Mouse (Mus musculus): ENCODE measurements around the gene Slf2.

The Slf2 gene

DNA sequence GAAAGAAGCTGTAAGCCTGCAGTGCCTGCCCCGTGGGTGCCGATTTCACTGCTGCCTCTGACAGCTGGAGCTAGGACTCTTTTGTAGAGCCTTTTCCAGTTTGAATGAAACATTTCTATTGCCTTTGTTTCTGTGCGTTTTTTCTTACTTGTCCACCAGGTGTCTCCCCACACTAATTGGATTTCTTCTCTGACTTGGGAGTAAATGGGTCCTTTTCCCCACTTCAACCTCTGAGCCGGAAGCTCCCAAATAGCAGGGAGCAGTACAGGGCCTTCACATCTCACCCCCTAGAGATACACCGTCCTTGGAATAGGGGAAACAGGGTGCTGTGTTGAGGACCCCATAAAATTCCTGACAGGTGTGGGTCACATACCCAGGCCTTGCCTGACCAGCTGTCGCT, 81.7 kb downstream of the Slf2 start:
- DNase-seq (ENCODE audit: low spot score): peak; percentile 82

DNA sequence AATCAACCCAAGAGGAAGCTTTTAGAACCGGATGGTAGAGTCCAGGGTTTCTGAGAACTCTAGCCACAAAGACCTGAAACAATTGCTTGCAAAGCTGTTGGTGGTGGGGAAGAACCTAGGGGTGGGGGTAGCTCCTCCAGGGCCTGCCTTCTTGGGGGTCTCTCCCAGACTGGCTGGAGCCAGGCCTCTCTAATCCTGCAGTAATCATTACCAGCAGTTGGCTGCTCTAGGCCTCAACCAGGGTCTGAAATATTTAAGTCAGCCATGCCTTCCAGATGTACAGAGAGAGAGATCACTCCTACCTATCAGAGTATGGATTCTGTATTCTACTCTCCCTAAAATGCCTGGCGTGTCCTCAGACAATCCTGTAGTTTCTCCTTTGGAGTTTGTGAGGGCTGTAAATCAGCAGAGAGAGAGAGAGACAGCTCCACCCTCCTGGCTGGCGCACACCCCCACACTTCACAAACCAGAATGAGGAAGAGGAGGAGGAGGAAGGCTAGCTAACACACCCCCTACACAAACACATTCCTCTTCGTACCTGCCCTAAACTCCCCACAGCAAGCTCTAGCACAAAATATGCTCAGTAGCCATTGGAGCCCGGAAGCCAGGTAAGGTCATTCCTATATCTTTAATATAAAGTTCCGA, 82.8 kb downstream of the Slf2 start:
- peak; percentile 11 for DNase-seq (ENCODE audit: low spot score)

DNA sequence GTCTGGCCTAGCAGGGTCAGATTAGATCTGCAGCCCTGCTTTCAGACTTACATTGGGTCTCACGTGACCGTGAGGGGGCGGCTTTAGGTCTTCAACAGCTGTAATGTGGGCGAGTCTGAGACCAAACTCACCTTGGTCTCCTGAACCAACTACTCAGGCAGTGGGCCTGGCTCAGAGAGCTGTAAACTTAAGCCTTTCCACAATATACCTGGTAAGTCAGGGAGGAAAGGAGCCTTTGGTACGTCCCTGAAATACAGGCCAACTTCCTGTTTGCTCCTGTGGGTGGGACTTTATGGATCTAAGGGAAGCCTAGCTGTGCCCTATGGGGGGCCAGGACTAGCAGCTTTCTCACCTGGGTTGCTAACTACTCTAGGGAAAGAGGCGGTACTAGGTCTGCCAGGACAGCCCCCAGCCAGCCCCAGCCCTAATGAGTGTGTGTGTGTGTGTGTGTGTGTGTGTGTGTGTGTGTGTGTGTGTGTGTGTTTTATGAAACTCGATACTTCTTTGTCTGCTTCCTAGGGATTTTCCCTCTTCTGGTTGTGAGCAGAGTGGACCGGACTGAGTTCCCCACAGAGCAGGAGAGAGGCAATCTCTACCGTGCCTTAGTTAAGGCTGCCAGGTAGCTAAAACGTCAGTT, 83.5 kb downstream of the Slf2 start, which contains the start of gene Lzts2:
Gene Lzts2, plus strand, starts transcription at position 80 of the 637 bp plus-strand sequence.
- no peak for DNase-seq (ENCODE audit: low spot score)

DNA sequence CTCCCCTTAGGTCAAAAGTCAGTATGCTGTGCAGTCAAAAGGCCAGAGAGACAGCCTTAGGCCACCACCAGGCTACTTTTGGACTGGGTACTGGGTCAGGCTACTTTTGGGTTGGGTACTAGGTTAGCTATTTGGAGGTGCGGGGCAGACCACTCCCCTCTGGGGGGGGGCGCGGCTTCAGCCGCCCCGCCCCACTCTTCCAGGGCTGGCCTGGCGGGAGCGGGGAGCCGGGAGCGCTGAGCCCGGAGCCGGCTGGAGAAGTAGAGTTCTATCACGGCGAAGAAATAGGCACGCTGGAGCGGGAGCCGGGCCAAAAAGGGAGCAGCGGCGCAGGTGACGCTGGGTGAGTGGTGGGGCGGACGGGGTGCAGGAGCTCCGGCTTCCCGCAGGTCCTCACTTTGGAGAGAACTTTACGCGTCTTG, 84.0 kb downstream of the Slf2 start:
- DNase-seq (ENCODE audit: low spot score): peak; percentile 82

DNA sequence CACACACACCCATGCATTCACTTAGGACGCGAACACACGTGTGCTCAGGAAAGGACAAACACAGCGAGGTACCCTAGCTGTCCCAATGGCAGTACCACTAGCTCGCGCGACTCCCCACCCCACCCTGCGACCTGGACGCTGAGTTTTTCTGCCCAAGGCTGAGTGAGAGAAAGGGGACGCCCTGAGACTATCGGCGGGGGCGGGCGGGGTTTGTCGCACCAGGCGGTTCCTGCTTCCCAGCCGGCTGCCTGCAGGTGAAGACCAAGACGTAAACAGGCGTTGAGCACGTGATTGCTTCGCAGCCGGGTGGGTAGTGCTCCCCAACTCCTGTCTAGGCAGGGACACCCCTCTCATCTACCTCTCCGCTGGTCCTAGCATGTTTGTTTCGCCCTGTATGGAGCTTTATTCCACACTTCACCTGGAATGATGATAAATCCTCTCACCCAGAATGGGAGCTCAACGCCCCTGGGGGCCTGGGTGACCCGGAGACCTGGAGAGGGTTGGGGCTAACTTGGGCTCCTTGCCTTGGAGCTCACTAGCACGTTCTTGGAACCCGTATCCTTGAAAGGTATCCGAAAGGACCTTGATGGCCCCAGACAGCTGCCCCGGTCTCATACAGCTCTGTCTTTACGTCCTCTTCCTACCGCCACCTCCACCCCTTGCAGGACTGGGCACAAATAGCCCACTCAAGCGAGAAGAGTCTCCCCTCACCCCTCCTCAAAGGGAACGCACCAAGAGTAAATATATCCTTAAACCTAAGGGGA, 84.7 kb downstream of the Slf2 start:
- peak; percentile 64 for DNase-seq (ENCODE audit: low spot score)

DNA sequence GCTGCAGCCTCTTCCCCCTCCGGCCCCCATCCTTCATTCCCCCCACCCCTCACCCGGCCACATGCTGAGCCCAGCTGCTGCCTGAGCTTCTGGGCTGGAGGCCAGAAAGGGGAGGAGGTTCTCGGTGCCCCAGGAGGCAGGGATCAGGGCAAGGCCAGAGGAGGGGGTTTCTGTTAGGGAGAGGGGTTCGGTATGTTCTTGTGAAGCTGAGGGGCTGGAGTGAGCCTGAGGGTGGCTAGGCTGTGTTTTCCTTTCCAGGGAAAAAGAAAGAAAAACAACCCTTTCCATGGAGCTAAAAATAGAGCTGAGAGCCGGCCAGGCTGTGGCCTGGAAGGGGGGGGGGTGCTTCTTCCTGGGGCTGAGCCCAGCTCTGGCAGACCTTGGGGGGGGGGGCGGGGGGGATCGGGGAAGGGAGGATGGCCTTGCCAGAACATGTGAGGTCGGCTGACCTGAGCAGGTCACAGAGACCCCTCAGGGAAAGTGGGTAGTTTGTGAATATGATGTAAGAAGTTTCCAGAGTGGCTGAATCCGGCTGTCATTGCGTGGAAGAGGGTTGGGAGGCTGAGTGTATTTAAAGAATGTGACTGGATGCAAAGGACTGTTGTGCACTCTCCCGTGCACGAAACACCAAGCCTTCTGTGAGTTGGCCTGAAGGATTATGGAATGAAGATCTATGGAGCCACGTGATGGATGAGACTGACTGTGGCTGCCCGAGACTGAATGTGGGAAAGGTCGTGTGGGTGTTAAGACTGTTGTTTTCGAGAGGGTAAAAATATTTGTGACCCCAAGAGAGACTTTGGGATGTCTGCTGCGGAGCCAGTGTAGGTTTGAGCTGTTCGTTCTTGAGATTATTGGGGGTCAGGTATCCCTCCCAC, 85.6 kb downstream of the Slf2 start:
- peak; percentile 97 for DNase-seq (ENCODE audit: low spot score)

DNA sequence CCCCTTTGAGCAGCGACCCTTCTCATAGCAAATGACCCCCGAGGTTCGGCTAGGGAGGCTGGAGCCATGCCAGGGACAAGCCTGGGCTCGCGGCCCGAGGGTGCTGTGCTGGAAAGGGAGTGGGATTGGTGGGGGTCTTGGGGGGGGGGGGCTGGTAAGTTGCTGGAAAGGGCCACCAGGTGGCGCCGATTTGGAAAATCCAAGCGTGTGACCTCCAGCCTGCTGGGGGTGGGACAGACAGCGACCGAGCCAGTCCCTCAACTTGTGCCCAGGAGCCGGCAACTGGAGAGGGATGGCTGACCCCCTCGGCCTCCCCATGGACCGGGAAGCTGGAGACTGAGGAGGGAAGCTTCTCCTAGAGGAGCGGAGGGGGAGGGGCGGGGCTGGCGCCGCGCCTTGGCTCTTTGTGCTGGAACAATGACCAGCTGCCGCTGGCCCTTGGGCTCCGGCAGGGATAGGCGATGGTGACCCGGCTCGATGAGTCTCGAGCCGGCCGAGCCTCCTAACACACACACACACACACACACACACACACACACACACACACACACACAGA, 86.3 kb downstream of the Slf2 start:
- peak; percentile 92 for DNase-seq (ENCODE audit: low spot score)

DNA sequence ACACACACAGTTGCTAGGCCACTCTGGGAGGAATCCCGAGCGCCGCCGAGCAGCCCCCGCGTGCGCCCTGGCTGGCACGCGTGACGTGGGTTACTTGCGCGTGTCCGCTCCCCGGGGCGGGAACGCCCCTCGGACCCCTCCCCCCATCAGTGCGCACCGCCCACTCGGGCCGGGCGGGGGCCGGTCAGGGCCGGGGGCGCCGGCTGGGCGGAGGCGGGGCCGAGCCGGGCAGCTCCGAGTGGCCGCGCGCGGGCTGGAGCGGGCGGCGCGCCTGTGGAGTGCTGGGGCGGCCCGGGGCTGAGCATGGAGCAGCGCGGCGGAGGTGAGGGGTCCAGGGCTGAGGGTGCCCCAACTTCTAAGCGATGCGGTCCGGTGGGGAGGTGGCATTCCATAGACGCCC, 87.0 kb downstream of the Slf2 start:
- DNase-seq (ENCODE audit: low spot score): peak; percentile 83

DNA sequence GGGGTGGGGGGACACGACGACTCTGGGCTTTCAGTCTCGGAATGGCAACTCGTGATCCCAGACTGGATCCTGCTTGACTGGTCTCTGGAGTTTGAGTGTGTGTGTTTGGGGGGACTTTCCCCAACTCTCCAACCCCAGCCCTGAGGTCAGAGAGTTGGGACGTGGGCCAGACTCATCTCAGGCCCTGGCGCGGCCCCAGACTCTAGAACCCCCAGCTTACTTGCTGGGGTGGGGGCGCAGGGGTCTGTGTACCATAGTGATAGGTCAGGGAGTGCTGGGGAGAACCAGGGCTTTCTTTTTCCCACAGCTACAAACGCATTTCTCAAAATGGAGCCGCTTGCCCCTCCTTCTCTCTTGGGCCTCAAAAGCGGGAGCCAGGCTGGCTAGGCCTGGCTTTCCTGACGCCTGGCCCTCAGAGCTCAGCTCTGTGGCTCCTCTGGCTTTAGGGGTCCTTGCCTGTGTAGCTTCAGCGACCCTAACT, 87.4 kb downstream of the Slf2 start:
- DNase-seq (ENCODE audit: low spot score): peak; percentile 70

DNA sequence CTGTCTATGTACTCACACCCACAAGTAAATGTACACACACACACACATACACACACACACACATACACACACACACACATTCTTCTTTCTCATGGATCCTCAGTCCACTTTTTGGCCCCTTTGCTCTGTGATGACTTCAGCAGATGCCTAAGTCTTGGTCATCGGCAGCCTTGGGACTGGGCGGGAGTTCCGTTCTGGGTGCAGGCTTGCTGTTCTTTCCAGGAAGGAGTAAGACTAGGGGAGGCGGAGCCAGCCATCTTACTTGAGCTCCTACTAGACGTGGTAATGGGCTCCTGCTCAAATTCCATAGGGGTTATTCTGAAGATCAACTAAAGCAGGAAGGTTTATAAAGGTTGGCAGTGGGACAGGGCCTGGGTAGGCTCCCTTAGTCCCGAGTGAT, 89.4 kb downstream of the Slf2 start:
- peak; percentile 76 for DNase-seq (ENCODE audit: low spot score)

DNA sequence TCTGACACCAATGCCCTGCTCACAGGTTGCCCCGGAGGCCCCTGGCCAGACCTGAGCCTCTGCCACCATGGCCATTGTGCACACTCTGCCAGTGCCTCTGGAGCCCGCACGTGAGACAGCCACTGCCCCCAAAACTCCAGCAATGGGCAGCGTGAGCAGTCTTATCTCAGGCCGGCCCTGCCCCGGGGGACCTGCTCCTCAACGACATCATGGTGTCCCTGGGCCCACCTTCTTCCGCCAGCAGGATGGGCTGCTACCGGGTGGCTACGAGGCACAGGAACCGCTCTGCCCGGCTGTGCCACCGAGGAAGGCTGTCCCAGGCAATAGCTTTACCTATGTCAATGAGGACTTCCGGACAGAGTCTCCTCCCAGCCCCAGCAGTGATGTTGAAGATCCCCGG, 90.4 kb downstream of the Slf2 start:
- DNase-seq (ENCODE audit: low spot score): no peak

DNA sequence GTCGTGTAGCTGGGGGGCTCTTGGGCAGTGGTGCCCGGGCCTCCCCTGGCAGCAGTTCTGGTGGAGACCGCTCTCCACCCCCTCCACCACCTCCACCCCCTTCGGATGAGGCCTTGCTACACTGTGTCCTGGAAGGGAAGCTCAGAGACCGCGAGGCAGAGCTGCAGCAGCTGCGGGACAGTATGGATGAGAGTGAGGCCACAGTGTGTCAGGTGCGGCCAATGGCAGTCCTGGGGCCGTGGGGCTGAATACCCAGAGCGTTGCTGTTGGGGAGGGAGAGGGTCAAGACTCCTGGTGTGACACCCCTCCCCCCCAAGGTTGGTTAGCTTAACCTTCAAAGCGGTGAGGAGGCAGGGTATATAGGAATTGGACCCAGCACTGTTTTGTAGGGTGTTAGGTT, 93.0 kb downstream of the Slf2 start:
- DNase-seq (ENCODE audit: low spot score): no peak

DNA sequence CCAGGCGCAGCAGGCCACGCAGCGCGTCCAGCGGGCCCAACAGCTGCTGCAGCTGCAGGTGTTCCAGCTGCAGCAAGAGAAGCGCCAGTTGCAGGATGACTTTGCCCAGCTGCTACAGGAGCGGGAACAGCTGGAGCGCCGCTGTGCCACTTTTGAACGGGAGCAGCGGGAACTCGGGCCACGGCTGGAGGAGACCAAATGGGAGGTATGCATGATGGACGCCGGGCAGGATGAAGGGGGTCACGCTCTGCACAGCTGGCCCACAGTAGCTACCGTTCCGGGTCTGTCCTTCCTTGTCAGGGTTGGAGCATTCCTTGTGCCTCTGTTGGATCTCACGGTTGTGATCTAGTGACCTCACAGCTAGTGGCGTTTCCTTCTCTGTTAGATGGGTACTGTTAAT, 93.8 kb downstream of the Slf2 start:
- no peak for DNase-seq (ENCODE audit: low spot score)

DNA sequence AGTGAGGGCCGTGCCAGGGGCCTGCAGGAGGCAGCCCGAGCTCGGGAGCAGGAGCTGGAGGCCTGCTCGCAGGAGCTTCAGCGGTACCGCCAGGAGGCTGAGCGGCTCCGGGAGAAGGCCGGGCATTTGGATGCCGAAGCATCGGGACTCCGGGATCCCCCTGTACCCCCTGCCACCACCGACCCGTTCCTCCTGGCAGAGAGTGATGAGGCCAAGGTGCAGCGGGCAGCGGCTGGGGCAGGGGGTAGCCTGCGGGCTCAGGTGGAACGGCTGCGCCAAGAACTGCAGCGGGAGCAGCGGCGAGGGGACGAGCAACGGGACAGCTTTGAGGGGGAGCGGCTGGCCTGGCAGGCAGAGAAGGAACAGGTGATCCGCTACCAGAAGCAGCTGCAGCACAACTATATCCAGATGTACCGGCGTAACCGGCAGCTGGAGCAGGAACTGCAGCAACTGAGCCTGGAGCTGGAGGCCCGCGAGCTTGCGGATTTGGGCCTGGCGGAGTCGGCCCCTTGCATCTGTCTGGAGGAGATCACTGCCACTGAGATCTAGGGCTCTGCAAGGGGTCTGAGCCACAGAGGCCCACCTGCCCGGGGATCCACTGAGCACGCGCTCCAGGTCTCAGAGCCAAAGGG, 95.1 kb downstream of the Slf2 start:
- no peak for DNase-seq (ENCODE audit: low spot score)

DNA sequence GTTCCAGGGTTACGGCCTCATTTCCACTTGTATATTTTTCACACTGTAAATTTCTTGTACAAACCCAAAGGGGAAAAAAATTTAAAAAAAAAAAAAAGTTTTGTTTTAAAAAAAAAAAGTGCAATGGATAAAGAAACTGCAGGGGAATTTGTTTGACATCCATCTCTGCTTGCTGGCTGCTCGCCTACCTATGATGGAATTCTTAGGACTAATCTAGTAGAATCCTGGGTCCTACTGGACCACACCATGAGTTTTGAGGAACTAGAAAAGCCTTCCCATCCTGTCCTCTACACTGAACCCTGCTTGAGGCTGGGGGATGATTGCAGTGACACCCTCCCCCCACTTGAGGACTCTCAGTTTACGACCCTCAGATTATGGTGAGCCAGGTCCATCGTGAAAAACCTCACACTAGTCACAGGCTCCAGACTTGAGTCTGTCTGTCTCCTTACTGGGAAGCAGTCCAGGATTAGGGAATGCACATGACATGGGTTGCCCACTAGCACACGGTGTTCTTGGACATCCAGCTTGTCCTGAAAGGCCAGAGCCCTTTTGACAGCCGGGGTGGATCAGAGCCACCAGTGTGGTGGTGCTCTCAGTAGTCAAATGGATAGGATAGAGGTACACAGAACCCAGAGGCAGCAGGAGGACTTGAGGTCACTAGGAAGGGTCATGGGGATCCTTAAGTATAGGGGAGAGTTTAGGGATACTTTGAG, 96.2 kb downstream of the Slf2 start:
- peak; percentile 84 for DNase-seq (ENCODE audit: low spot score)

DNA sequence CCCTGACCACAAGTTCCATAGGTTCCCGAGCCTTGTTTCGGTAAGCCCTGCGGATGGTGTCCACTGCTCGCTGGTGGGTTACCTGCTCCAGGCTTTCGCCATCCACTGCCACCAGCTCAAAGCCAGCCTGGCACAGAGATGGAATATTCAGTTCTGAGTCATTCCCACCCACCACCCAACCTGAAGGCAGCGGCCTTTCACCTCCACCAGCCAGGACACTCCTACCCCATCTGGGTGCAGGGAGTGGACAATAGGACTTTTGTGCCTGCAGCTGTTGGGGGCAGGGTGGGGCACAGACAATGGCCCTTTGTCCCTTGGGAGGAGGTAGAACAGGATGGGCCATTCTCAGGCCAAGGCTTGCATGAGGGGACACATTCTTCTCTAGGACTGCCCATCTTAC, 96.9 kb downstream of the Slf2 start:
- DNase-seq (ENCODE audit: low spot score): no peak

DNA sequence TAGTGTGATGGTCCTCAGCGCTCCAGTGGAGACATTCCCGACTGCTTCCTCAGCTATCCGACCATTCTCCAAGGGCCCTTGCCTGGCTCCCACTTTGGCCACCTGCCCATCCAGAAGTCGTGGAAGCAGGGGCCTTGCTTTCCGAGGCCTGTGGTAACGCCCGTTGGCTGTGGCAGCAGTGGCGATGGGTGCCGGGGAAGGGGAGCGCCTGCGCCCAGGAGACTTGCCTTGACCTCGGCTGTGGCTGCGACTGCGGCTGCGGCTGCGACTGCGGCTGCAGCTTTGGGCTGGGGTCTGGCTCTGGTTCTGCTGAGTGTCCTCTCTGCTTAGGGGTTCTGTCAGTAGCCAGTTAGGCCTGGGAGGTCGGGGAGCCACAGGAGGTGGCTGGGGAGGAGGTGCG, 97.8 kb downstream of the Slf2 start:
- no peak for DNase-seq (ENCODE audit: low spot score)

DNA sequence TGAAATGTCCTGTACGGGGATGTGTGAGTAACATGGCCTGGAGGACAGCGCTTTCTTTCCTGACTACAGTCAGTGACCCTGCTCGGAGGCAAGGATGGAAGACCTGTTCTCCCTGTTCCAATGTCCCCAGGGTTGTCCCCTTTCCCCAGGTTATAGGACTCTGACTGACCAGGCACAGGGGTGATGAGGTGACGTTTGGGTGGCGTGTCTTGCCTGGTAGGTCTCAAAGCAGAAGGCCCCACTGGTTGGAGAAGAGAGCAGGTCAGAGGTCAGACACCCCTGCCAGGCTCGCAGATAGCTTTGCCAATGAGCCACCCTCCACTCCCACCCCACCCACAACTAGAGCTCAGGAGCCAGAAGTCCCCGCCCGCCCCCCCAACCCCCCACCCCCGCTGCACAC, 98.6 kb downstream of the Slf2 start:
- DNase-seq (ENCODE audit: low spot score): no peak

DNA sequence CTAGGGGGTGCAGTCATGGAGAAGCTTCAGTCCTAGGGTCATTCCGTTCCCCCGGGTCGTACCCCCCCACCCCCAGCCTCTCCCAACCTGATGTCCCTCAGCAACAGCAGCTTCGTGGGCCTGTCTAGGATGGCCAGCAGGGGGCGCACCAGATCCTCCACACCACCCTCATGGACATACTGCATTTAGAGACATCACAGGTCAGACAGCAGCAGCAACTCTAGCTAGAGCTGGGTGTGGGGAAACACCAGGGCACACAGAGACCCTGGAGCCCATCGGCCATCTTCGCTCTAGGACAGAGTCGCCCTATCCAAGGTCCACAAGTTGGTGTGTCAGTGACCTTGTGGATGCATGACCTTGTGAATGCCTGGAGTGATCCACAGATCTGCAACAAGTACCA, 99.2 kb downstream of the Slf2 start:
- DNase-seq (ENCODE audit: low spot score): peak; percentile 67
